20 mouse cellular contexts compared by ENCODE assay signal in the genomic region with DNA sequence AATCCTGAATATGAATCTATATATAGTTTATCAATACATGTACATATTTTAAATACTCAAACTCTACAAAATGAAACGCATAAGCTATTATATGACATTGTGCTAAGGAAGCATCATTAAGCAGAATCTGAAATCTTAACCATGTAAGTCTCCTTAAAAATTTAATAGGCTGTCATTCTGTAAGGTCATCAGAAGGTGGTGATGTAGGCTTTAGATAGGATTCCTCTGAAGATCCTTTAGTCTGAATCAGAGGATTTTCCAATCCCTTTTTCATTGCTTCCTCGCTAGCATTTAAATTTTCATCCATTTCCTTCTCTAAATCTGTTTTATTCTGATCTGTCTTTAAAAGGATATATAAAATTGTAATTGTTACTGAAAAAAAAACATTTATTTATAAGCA.
A peak's percentile ranks its signal among the peaks of the same experiment; 100 is the strongest.
DNase-seq lines count a peak whose midpoint lies in the region; TF ChIP-seq lines count a peak whose summit lies in the region.
"Had no signal": no experiment of that assay in that cellular context is flagged by ENCODE, and none has a peak within 500 bp of the region (broad histone marks: within the 10 kb centered on the region; RNA-seq: fewer than 3 reads in every experiment).

No protein-coding gene starts in this region.

- H3K4me2 ChIP-seq in CH12.LX (ENCODE audit: insufficient read depth, low read depth, poor library complexity, severe bottlenecking), result no peak overlapping the region
- H3K4me2 ChIP-seq: embryonic facial prominence, embryonic 12.5 days; forebrain, embryonic 13.5 days; lung, embryonic 15.5 days had no signal

- no peak overlapping the region for H3K9ac ChIP-seq in CH12.LX (ENCODE audit: insufficient read depth, low read depth)
- H3K9ac ChIP-seq: embryonic facial prominence, embryonic 12.5 days; forebrain, embryonic 13.5 days; liver, embryonic 14.5 days; lung, embryonic 15.5 days had no signal

- DNase-seq in embryo, embryonic 11 days, result peak; percentile 1
- DNase-seq in embryo, embryonic 9.5 days (ENCODE audit: extremely low spot score), result no peak
- DNase-seq in layer of hippocampus, adult 2 months (ENCODE audit: low spot score in 2 of 2), result no peak
- no peak for DNase-seq in layer of hippocampus, postnatal 25 days (ENCODE audit: extremely low spot score in 1 of 2, low spot score in 1 of 2)
- DNase-seq in CH12.LX (ENCODE audit: extremely low read depth), result no peak
- DNase-seq in retina, embryonic 14.5 days (ENCODE audit: low spot score), result peak; percentile 46
- DNase-seq in gastrocnemius, postnatal 10 days, result no peak
- DNase-seq in heart, postnatal 10 days, result no peak
- DNase-seq: cerebellum, adult 9-10 months; kidney, adult 2 months; kidney, postnatal 14 days; lung, postnatal 36 days; thymus, postnatal 25 days had no signal

- H3K79me2 ChIP-seq in CH12.LX (replicated peaks; ENCODE audit: control insufficient read depth, extremely low read depth, insufficient read depth, poor library complexity, severe bottlenecking), result no peaks in the 10 kb centered on the region

- no peaks in the 10 kb centered on the region for H3K36me3 ChIP-seq in CH12.LX (replicated peaks in 1 of 2; ENCODE audit: control insufficient read depth in 1 of 2, insufficient read depth in 1 of 2, low read length in 1 of 2)
- H3K36me3 ChIP-seq: embryonic facial prominence, embryonic 12.5 days; heart, embryonic 10.5 days; lung, embryonic 15.5 days had no signal

- no peak overlapping the region for H3K4me3 ChIP-seq in layer of hippocampus, adult 2 months
- no peak overlapping the region for H3K4me3 ChIP-seq in CH12.LX (replicated peaks in 1 of 3; ENCODE audit: low read depth in 2 of 3, low read length in 2 of 3, poor library complexity in 1 of 3)
- H3K4me3 ChIP-seq: embryonic facial prominence, embryonic 12.5 days; forebrain, embryonic 13.5 days; heart, embryonic 10.5 days; lung, embryonic 15.5 days; megakaryocyte, embryonic 14.5 days had no signal

- in situ Hi-C loops in CH12.LX (cut with MboI; ENCODE audit: low pct_ligation_motif_present, low pct_unique_long_range_greater_than_20kb, low sequenced_read_pairs), result no loop called here

- dilution Hi-C loops in CH12.LX (cut with MboI; ENCODE audit: extremely low pct_ligation_motif_present, extremely low pct_unique_long_range_greater_than_20kb, low sequenced_read_pairs), result no loop called here

- no peak for TF ChIP-seq EP300 in CH12.LX (IDR thresholded peaks at IDR 0.05; ENCODE audit: low read length)

- intact Hi-C loops in heart, postnatal 10 days (cut with DNase I), result no loop called here

- no peaks in the 10 kb centered on the region for H3K27me3 ChIP-seq in CH12.LX (replicated peaks)
- H3K27me3 ChIP-seq: embryonic facial prominence, embryonic 12.5 days; forebrain, embryonic 13.5 days; lung, embryonic 15.5 days; megakaryocyte, embryonic 14.5 days; Patski had no signal

- peaks cover 6% of the 10 kb centered on the region for H3K9me3 ChIP-seq in CH12.LX (replicated peaks; ENCODE audit: low read length)
- H3K9me3 ChIP-seq: embryonic facial prominence, embryonic 12.5 days; forebrain, embryonic 13.5 days; lung, embryonic 15.5 days had no signal

- no peak overlapping the region for H3K27ac ChIP-seq in layer of hippocampus, adult 2 months
- no peak overlapping the region for H3K27ac ChIP-seq in CH12.LX (ENCODE audit: insufficient read depth, low read depth)
- H3K27ac ChIP-seq: embryonic facial prominence, embryonic 12.5 days; forebrain, embryonic 13.5 days; heart, embryonic 10.5 days; liver, embryonic 14.5 days; lung, embryonic 15.5 days had no signal

- no peaks in the 10 kb centered on the region for H3K4me1 ChIP-seq in CH12.LX (ENCODE audit: control insufficient read depth in 1 of 2, insufficient read depth in 2 of 2)
- H3K4me1 ChIP-seq: embryonic facial prominence, embryonic 12.5 days; forebrain, embryonic 13.5 days; heart, embryonic 10.5 days; lung, embryonic 15.5 days; megakaryocyte, embryonic 14.5 days had no signal

- no peak for TF ChIP-seq POLR2A in CH12.LX (IDR thresholded peaks at IDR 0.05; ENCODE audit: low read depth, low read length)

- TF ChIP-seq CTCF in layer of hippocampus, adult 2 months (conservative IDR thresholded peaks at IDR 0.05), result peak; percentile 72
- no peak for TF ChIP-seq CTCF in CH12.LX (conservative IDR thresholded peaks at IDR 0.05 in 1 of 2, IDR thresholded peaks at IDR 0.05 in 1 of 2; ENCODE audit: low read depth in 2 of 2, low read length in 2 of 2)

- TF ChIP-seq RAD21 in CH12.LX (IDR thresholded peaks at IDR 0.05; ENCODE audit: low read depth, low read length), result peak; percentile 14

TF ChIP-seq in CH12.LX, 34 proteins besides CTCF, POLR2A, EP300 and RAD21:
- no peak for TF ChIP-seq ZNF384 (IDR thresholded peaks at IDR 0.05; ENCODE audit: low read depth, low read length)
- no peak for TF ChIP-seq MAFK (IDR thresholded peaks at IDR 0.05; ENCODE audit: insufficient replicate concordance, low read length)
- no peak for TF ChIP-seq PAX5 (IDR thresholded peaks at IDR 0.05; ENCODE audit: low read length)
- no peak for TF ChIP-seq TBP (conservative IDR thresholded peaks at IDR 0.05; ENCODE audit: low read depth, low read length)
- no peak for TF ChIP-seq USF1 (IDR thresholded peaks at IDR 0.05; ENCODE audit: low read depth, low read length)
- no peak for TF ChIP-seq E2F4 (IDR thresholded peaks at IDR 0.05; ENCODE audit: insufficient replicate concordance, low read depth, low read length)
- no peak for TF ChIP-seq ZMIZ1 (IDR thresholded peaks at IDR 0.05; ENCODE audit: low read depth, low read length)
- TF ChIP-seq CHD1 (IDR thresholded peaks at IDR 0.05; ENCODE audit: low read depth, low read length), result no peak
- no peak for TF ChIP-seq USF2 (conservative IDR thresholded peaks at IDR 0.05; ENCODE audit: low read depth, low read length)
- no peak for TF ChIP-seq SIN3A (IDR thresholded peaks at IDR 0.05; ENCODE audit: low read length)
- no peak for TF ChIP-seq TCF12 (IDR thresholded peaks at IDR 0.05; ENCODE audit: low read depth, low read length)
- no peak for TF ChIP-seq JUND (conservative IDR thresholded peaks at IDR 0.05; ENCODE audit: low read depth, low read length)
- no peak for TF ChIP-seq NELFE (IDR thresholded peaks at IDR 0.05; ENCODE audit: low read depth, low read length)
- no peak for TF ChIP-seq KAT2A (IDR thresholded peaks at IDR 0.05; ENCODE audit: insufficient replicate concordance, low read length)
- no peak for TF ChIP-seq IRF4 (IDR thresholded peaks at IDR 0.05; ENCODE audit: low read depth, low read length)
- TF ChIP-seq ETS1 (conservative IDR thresholded peaks at IDR 0.05; ENCODE audit: low read depth, low read length), result no peak
- TF ChIP-seq ZKSCAN1 (IDR thresholded peaks at IDR 0.05; ENCODE audit: borderline replicate concordance, low read depth, low read length), result no peak
- no peak for TF ChIP-seq ELF1 (IDR thresholded peaks at IDR 0.05; ENCODE audit: low read depth, low read length)
- no peak for TF ChIP-seq NRF1 (IDR thresholded peaks at IDR 0.05; ENCODE audit: low read depth, low read length)

Comparison
In these comparisons a context has a peak if more than half of its experiments do, and no peak if none do; other contexts are left out.
1. DNase-seq: peak in embryo, embryonic 11 days (single experiment) and retina, embryonic 14.5 days (single experiment); none in embryo, embryonic 9.5 days (single experiment), layer of hippocampus, adult 2 months (0 of 2), layer of hippocampus, postnatal 25 days (0 of 2), CH12.LX (single experiment), gastrocnemius, postnatal 10 days (single experiment) and heart, postnatal 10 days (0 of 2).